Comparison of ENCODE assay signal across 8 mouse cellular contexts in the genomic region with DNA sequence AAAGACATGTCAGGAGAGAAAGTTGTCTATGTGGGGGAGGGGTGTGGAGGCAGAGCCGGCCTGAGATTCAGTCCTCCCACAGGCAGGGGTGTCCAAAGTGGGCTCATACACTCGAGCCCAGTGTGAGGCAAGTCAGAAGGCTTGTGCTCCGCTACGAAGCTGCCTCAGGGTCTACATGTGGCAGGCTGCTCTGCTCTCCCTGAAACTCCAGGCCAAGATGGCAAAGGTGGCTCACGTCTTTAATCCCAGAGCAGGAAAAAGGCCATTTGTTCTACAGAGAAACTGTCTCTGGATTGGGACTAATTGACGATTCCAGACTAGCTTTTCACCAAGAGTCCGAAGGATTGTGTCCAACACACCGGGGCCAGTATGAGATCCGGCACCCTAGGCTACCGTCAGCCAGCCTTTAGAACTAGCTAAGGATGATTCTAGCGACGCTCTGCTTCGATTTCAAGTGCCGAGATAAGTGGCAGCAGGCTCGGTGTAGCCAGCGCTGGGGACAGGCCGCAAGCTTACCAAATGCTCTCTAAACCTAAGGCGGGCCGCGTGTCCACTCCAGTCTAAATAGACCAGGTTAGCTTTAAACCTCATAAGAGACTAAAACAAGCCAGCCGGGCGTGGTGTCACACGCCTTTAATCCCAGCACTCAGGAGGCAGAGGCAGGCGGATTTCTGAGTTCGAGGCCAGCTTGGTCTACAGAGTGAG. TPM values are rescaled to one million over a fixed set of nuclear protein-coding genes. Genes with fewer than 3 reads are reported as not detected.
A peak's percentile ranks its signal among the peaks of the same experiment; 100 is the strongest.
DNase-seq lines count a peak whose midpoint lies in the region; ATAC-seq lines count a peak whose summit lies in the region.

No protein-coding gene starts in this region.

- ATAC-seq in heart, embryonic 12.5 days (ENCODE audit: insufficient number of reproducible peaks, low FRiP score): no peak
- ATAC-seq in forebrain, embryonic 15.5 days (replicated peaks): no peak
- no peak for ATAC-seq in liver, embryonic 15.5 days (ENCODE audit: insufficient read depth)

- H3K27ac ChIP-seq in heart, embryonic 12.5 days (ENCODE audit: poor library complexity, severe bottlenecking): peak overlapping the region; percentile 57
- H3K27ac ChIP-seq in forebrain, embryonic 15.5 days (replicated peaks): peak overlapping the region; percentile 75; the same call in 1 of the 2 replicates
- peak overlapping the region; percentile 75 for H3K27ac ChIP-seq in liver, embryonic 15.5 days (replicated peaks)

- peak overlapping the region; percentile 97 for H3K9ac ChIP-seq in heart, embryonic 12.5 days
- peak overlapping the region; percentile 85 for H3K9ac ChIP-seq in forebrain, embryonic 15.5 days (replicated peaks)
- peak overlapping the region; percentile 89 for H3K9ac ChIP-seq in liver, embryonic 15.5 days

- WGBS in heart, embryonic 12.5 days: 2% methylated on average over 25 of the region's 25 CpGs
- WGBS in forebrain, embryonic 15.5 days: 2% methylated on average over 25 of the region's 25 CpGs
- under 1% methylated on average over 25 of the region's 25 CpGs for WGBS in liver, embryonic 15.5 days (ENCODE audit: insufficient replicate concordance)

- H3K36me3 ChIP-seq in heart, embryonic 12.5 days: peaks cover 27% of the 10 kb centered on the region
- H3K36me3 ChIP-seq in forebrain, embryonic 15.5 days: peaks cover 30% of the 10 kb centered on the region
- peaks cover 28% of the 10 kb centered on the region for H3K36me3 ChIP-seq in liver, embryonic 15.5 days (replicated peaks)

- intact Hi-C loops in heart, postnatal 14 days (cut with DNase I): loop anchor here (10.0 kb wide), 1 partner anchor 588 kb away; a partner anchor contains a TSS

- no peaks in the 10 kb centered on the region for H3K9me3 ChIP-seq in heart, embryonic 12.5 days (replicated peaks)
- H3K9me3 ChIP-seq in forebrain, embryonic 15.5 days: no peaks in the 10 kb centered on the region
- H3K9me3 ChIP-seq in liver, embryonic 15.5 days (replicated peaks): no peaks in the 10 kb centered on the region

- H3K4me1 ChIP-seq in heart, embryonic 12.5 days (replicated peaks): peaks cover 35% of the 10 kb centered on the region
- H3K4me1 ChIP-seq in forebrain, embryonic 15.5 days: peaks cover 27% of the 10 kb centered on the region
- peaks cover 66% of the 10 kb centered on the region for H3K4me1 ChIP-seq in liver, embryonic 15.5 days (replicated peaks)

- peaks cover 28% of the 10 kb centered on the region for H3K27me3 ChIP-seq in heart, embryonic 12.5 days (replicated peaks)
- peaks cover 32% of the 10 kb centered on the region for H3K27me3 ChIP-seq in forebrain, embryonic 15.5 days
- H3K27me3 ChIP-seq in liver, embryonic 15.5 days: peaks cover 26% of the 10 kb centered on the region

- peak overlapping the region; percentile 86 for H3K4me3 ChIP-seq in heart, embryonic 12.5 days
- peak overlapping the region; percentile 64 for H3K4me3 ChIP-seq in forebrain, embryonic 15.5 days
- peak overlapping the region; percentile 79 for H3K4me3 ChIP-seq in liver, embryonic 15.5 days (replicated peaks)

- no peak for DNase-seq in heart, postnatal 14 days
- DNase-seq in ES-CJ7 (ENCODE audit: low read depth, low spot score): peak; percentile 72
- no peak for DNase-seq in adrenal gland, postnatal 25 days
- DNase-seq in urinary bladder, postnatal 36 days (ENCODE audit: low spot score in 2 of 2): no peak
- DNase-seq in embryo, embryonic 10.5 days (ENCODE audit: low spot score): no peak

- peak overlapping the region; percentile 96 for H3K4me2 ChIP-seq in heart, embryonic 12.5 days
- H3K4me2 ChIP-seq in forebrain, embryonic 15.5 days (replicated peaks): peak overlapping the region; percentile 73
- H3K4me2 ChIP-seq in liver, embryonic 15.5 days: peak overlapping the region; percentile 92

RNA-seq across cellular contexts. Expression of a gene that starts 0.7 kb away (rescaled TPM):
- 2,379 and 2,528 TPM in 2 replicates for polyA plus RNA-seq in heart, embryonic 12.5 days (2016; fragmentation: Nextera tagmentation; extraction: Ambion mirVana)
- 100 to 1,000 TPM; 901 to 988 TPM for total RNA-seq in heart, postnatal 14 days (2021)
- polyA plus RNA-seq in forebrain, embryonic 15.5 days (2015; fragmentation: Nextera tagmentation; extraction: Ambion mirVana): 2,771 and 2,787 TPM in 2 replicates
- 2,061 and 2,126 TPM in 2 replicates for polyA plus RNA-seq in liver, embryonic 15.5 days (2015; fragmentation: Nextera tagmentation; extraction: Ambion mirVana)
- total RNA-seq in adrenal gland, postnatal 25 days (2021): 1,315 and 1,410 TPM in 2 replicates

RNA-seq across cellular contexts. Expression of a gene that starts 3.9 kb away (rescaled TPM):
- polyA plus RNA-seq in heart, embryonic 12.5 days (2016; fragmentation: Nextera tagmentation; extraction: Ambion mirVana): 0.11 TPM in 1 of 2 replicates, not detected in the other
- total RNA-seq in heart, postnatal 14 days (2021): under 1 TPM in 1 of 2 experiments, not detected in 1; 0.07 TPM
- 1.4 and 1.6 TPM in 2 replicates for polyA plus RNA-seq in forebrain, embryonic 15.5 days (2015; fragmentation: Nextera tagmentation; extraction: Ambion mirVana)
- 0.05 TPM in 1 of 2 replicates, not detected in the other for polyA plus RNA-seq in liver, embryonic 15.5 days (2015; fragmentation: Nextera tagmentation; extraction: Ambion mirVana)
- total RNA-seq in adrenal gland, postnatal 25 days (2021): 0.09 TPM in 1 of 2 replicates, not detected in the other

RNA-seq across cellular contexts. Expression of a gene that starts 9.3 kb away (rescaled TPM):
- polyA plus RNA-seq in heart, embryonic 12.5 days (2016; fragmentation: Nextera tagmentation; extraction: Ambion mirVana): 37.7 and 41.3 TPM in 2 replicates
- 10 to 100 TPM; 20.5 to 24.8 TPM for total RNA-seq in heart, postnatal 14 days (2021)
- polyA plus RNA-seq in forebrain, embryonic 15.5 days (2015; fragmentation: Nextera tagmentation; extraction: Ambion mirVana): 60.1 and 62.0 TPM in 2 replicates
- polyA plus RNA-seq in liver, embryonic 15.5 days (2015; fragmentation: Nextera tagmentation; extraction: Ambion mirVana): 15.4 and 17.6 TPM in 2 replicates
- total RNA-seq in adrenal gland, postnatal 25 days (2021): 26.3 and 42.6 TPM in 2 replicates

RNA-seq across cellular contexts. Expression of a gene that starts 22.7 kb away (rescaled TPM):
- 81.8 and 87.0 TPM in 2 replicates for polyA plus RNA-seq in heart, embryonic 12.5 days (2016; fragmentation: Nextera tagmentation; extraction: Ambion mirVana)
- 10 to 100 TPM; 38.8 to 40.1 TPM for total RNA-seq in heart, postnatal 14 days (2021)
- polyA plus RNA-seq in forebrain, embryonic 15.5 days (2015; fragmentation: Nextera tagmentation; extraction: Ambion mirVana): 160 and 166 TPM in 2 replicates
- polyA plus RNA-seq in liver, embryonic 15.5 days (2015; fragmentation: Nextera tagmentation; extraction: Ambion mirVana): 48.1 and 51.2 TPM in 2 replicates
- 54.6 and 57.5 TPM in 2 replicates for total RNA-seq in adrenal gland, postnatal 25 days (2021)

RNA-seq across cellular contexts. Expression of a gene that starts 33.4 kb away (rescaled TPM):
- 1.7 and 1.8 TPM in 2 replicates for polyA plus RNA-seq in heart, embryonic 12.5 days (2016; fragmentation: Nextera tagmentation; extraction: Ambion mirVana)
- 1 to 10 TPM; 3.8 to 4.0 TPM for total RNA-seq in heart, postnatal 14 days (2021)
- polyA plus RNA-seq in forebrain, embryonic 15.5 days (2015; fragmentation: Nextera tagmentation; extraction: Ambion mirVana): 12.4 and 14.3 TPM in 2 replicates
- 0.25 and 0.38 TPM in 2 replicates for polyA plus RNA-seq in liver, embryonic 15.5 days (2015; fragmentation: Nextera tagmentation; extraction: Ambion mirVana)
- total RNA-seq in adrenal gland, postnatal 25 days (2021): 2.2 and 3.3 TPM in 2 replicates
